ENCODE assay signal across 19 mouse cellular contexts in the genomic region with DNA sequence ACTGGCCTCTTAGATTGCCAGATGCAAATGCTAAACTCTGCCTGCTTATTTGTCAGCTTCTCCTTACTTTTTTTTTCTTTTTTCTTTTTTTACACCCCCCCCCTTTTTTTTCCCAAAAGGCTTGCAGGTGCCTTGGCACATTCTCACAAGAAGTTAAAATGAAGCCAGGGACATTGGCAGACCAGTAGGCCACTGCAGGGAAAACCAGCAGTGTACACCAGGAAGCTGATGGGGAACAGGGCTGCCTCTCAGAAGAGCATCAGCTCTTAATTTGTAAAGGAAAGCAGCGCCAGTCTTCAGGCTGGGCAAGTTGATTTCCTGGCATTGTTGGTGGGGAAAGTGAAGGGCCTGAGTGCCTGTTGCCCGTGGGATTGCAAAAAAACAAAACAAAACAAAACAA.
DNase-seq lines count a peak whose midpoint lies in the region; TF ChIP-seq lines count a peak whose summit lies in the region.
"Had no signal": no experiment of that assay in that cellular context is flagged by ENCODE, and none has a peak within 500 bp of the region (broad histone marks: within the 10 kb centered on the region; RNA-seq: fewer than 3 reads in every experiment).

No protein-coding gene starts in this region.

- intact Hi-C loops in gastrocnemius, adult 2 months (cut with DNase I): loop anchor here (2.0 to 5.0 kb wide), 2 partner anchors 38 to 55 kb away; no protein-coding TSS in a partner anchor
- intact Hi-C loops in left cerebral cortex, postnatal 4 days (cut with DNase I): no loop called here

- H3K4me1 ChIP-seq in brown adipose tissue, adult 24 weeks (ENCODE audit: control insufficient read depth, insufficient read depth, insufficient read length, low read length): peaks cover 11% of the 10 kb centered on the region

- H3K4me3 ChIP-seq in gastrocnemius, adult 2 months: no peak overlapping the region
- no peak overlapping the region for H3K4me3 ChIP-seq in brown adipose tissue, adult 24 weeks (ENCODE audit: insufficient read depth, low read depth, low read length)
- H3K4me3 ChIP-seq: embryonic facial prominence, embryonic 12.5 days; heart, embryonic 12.5 days; limb, embryonic 15.5 days; liver, embryonic 13.5 days; megakaryocyte, embryonic 14.5 days; midbrain, embryonic 12.5 days had no signal

- no peak for TF ChIP-seq CTCF in gastrocnemius, adult 2 months (IDR thresholded peaks at IDR 0.05)

- no peak for DNase-seq in gastrocnemius, adult 2 months
- DNase-seq in gastrocnemius, postnatal 10 days: no peak
- peak; percentile 16 for DNase-seq in left cerebral cortex, postnatal 4 days
- no peak for DNase-seq in left cerebral cortex, adult 18-20 months (ENCODE audit: low spot score in 2 of 2)
- DNase-seq in right cerebral cortex, postnatal 25 days: no peak
- DNase-seq: B cell, adult 2 months; cerebellum, adult 11 months; kidney, postnatal 4 days; liver, embryonic 13.5 days; lung, adult 18-20 months; lung, postnatal 4 days; thymus, postnatal 4 days had no signal

- H3K27ac ChIP-seq in gastrocnemius, adult 2 months: peak overlapping the region; percentile 70; the same call in 1 of the 2 replicates
- peak overlapping the region; percentile 64 for H3K27ac ChIP-seq in brown adipose tissue, adult 24 weeks (replicated peaks; ENCODE audit: low read depth, low read length)
- H3K27ac ChIP-seq: embryonic facial prominence, embryonic 12.5 days; kidney, postnatal 0 days; limb, embryonic 15.5 days; liver, embryonic 13.5 days had no signal
